Mouse (Mus musculus) splenic B cell, adult 2 months (primary cell): ENCODE measurements at regions not wholly inside any gene's neighbourhood (a gene's known extent, or its start where the extent isn't known, plus 50 kb on each side); places are given as distances from the start of the nearest gene placed in this dataset.

Experiments
- DNase-seq: peaks from one replicate; pipeline ENCODE4 v3.0.0-alpha.2; 2011; ENCODE audit warnings: low read depth, low spot score
- H3K27me3 ChIP-seq: 2 replicates; pipeline ENCODE4 v1.6.1; 2012; ENCODE audit warnings: mild to moderate bottlenecking, low read length, moderate library complexity, mixed read lengths; ENCODE audit not compliant: control insufficient read depth, poor library complexity, insufficient read depth, severe bottlenecking
- H3K36me3 ChIP-seq: 2 replicates; pipeline ENCODE4 v1.6.1; 2012; ENCODE audit warnings: mild to moderate bottlenecking, low read length, moderate library complexity, mixed read lengths; ENCODE audit not compliant: control insufficient read depth, poor library complexity, insufficient read depth, severe bottlenecking

DNA sequence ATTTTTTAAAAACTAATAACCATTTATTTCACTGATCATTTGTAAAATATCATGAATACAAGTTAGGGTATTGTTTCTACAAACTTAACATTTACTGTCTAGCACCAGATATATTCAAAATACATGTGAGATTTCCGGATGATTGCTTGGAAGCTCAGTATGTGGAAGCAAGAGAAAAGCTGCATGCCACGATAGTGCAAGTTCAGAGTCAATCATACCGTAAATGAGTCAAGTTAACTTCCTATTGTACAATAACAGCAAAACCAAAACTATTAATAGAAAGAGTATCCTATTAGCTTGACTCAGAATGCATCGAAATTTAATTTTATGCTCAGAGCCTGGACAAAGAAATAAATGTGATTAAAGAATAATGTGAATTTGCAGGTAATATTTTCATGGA is 1284.6 kb upstream of the Cited2 start:
- no peaks in the 10 kb centered on the region for H3K36me3 ChIP-seq
- H3K27me3 ChIP-seq: no peaks in the 10 kb centered on the region
- DNase-seq: no peak

DNA sequence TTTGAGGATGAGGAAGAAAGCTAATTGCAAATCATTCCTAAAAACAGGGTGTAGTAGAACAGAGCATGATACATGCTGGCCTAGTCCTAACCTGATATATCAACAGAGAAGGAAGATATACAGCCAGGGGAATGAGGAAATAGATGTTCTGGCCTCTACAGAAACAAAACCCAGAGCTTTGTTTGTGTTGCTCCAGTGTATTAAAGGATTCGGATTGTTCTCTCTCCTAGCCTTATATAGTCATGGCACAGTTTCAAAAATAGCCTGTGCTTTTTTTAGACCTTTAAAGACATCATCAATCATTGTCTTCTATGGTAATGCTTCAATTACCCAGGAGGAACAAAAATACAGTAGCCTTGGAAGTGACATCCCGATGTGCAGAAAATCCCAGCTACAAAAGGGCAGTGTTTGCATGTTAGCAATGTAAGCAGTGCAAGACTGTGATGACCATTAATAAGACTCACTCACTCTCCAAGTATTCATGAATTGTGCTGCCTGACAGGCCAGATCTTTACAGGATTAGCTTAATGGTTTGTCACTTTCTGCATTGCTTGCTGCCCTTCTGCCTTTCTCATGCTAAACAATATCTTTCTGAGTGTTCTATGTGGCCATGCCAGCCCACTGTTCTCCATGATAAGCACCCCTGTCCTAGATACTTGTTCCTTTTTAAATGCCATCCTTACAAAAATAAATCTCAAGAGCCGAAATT is 1281.9 kb upstream of the Cited2 start:
- H3K36me3 ChIP-seq: no peaks in the 10 kb centered on the region
- no peaks in the 10 kb centered on the region for H3K27me3 ChIP-seq
- DNase-seq: no peak

DNA sequence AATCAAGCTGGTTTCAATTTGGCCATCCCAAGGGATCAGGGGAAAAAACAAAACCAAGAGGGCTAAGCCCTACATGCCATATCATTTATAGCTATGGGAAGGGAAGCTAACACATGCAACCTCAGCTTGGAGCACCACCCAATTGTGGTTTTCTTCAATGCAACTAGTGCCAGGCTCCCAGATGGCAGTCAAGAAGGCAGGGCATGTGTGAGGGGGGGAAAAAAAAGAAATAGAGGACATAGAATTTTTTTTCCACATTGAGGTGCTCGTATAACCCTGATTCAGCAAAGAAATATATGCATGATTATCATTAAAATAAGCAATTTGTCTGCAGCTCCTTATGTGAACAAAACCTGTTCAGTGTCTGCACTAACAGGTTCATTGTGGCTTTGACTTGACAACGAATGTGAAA is 1281.4 kb upstream of the Cited2 start:
- Histone ChIP-seq H3K27me3 (no peaks in the 10 kb centered on the region), H3K36me3 (no peaks in the 10 kb centered on the region)
- no peak for DNase-seq

DNA sequence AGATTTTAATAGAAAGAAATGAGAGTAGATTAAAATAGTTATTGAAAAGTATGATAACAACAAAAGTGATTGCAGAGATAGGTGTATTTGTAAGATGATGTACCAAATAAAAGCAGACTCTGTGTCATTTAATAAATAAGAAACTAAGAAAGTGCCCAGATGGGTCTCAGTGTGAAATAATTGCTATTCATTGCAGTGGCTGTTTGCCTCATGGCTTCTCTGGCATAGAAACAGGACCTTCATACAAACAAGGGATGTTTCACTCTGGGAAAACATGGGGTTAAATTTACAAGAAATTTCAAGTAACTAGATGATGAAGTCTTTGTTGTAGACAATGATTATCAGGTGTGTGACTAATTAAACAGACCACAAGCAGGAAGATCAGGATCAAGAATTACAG is 1279.1 kb upstream of the Cited2 start:
- H3K27me3 ChIP-seq: no peaks in the 10 kb centered on the region
- H3K36me3 ChIP-seq: no peaks in the 10 kb centered on the region
- DNase-seq: no peak

DNA sequence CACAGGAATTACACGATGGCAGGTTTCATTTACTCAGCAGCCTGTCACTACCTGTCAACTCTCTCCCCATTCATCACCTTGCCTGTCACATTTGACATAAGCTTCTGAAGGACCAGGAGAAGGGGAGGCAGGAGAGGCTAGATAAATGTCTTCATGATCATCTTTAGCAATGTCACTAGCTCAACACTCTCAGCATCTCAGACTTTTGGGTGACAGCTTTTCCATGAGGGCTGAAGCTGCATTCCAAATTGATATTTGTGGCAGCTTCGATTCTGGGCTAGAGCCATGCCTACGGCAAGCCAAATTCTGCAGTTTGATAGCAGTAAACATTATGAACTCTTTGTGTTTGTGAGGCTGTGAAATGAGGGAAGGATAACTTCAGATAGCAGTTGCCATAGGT is 1255.1 kb upstream of the Cited2 start:
- Histone ChIP-seq H3K36me3 (no peaks in the 10 kb centered on the region), H3K27me3 (no peaks in the 10 kb centered on the region)
- no peak for DNase-seq

DNA sequence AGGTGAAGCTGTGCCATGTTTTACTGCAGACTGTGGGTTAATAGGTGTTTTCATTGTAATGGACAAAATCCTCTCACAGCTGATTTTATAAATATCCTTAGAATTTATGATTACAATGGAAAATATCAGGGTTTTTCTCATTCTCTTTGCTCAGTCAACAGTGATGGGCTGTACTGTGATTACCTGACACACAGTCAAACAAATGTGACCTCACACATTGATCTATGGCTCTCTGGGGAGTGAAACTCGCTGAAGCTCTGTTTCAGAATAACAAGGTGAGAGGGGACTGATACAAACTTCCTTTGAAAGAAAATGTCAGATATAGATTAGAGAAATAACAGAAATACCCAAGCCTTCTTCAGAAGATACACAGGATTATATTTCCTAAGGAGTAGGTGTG is 1253.3 kb upstream of the Cited2 start:
- DNase-seq: no peak
- H3K27me3 ChIP-seq: no peaks in the 10 kb centered on the region

DNA sequence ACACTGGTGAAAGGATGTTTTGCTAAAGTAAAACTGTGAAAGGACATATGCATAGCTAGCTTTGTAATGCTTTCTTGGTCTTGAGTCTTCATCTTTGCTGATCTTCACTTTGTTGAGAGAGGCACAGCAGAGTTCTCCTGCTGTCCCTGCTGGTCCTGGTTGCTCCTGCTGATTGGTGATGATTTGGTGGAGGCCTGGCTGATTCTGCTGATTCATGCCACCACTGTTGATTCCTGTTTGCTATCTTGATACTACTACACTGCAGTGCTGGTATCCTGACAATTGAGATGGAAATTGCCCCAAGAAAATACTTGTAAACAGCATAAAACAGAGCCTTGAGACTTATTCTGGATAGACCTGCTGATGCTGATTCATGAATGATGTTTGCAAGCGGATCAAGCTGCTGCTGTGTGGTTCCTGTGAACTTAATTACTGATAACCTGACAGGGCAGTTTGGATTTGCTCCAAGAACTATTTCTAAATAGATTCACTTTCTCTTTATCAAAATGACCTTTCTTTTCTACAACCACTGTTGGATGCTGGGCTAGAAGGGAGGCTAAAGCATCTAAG is 1249.0 kb upstream of the Cited2 start:
- no peaks in the 10 kb centered on the region for H3K36me3 ChIP-seq

More for the DNA sequence above, 1253.3 kb upstream of the Cited2 start:
- no peaks in the 10 kb centered on the region for H3K36me3 ChIP-seq

DNA sequence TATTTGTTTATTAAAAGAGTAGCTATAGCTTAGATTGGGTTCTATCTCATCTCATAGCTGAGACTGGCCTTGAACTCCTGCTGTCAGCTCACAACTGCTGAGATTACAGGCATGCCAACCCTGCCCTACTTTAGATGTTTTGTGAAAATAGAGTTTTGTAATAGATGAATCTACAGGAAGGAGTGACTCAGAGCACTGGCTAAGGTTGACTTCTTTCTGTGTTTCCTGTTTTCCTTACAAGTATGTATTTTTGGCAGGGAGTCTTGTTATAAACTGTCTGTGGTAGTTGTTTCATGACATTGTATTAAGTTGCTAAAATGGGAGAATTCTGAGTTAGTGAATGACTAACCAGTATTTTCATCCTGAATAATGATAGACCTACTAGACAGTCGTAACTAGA is 1224.4 kb upstream of the Cited2 start:
- Histone ChIP-seq H3K36me3 (no peaks in the 10 kb centered on the region), H3K27me3 (no peaks in the 10 kb centered on the region)
- DNase-seq: no peak

More for the DNA sequence above, 1249.0 kb upstream of the Cited2 start:
- DNase-seq: no peak
- no peaks in the 10 kb centered on the region for H3K27me3 ChIP-seq

DNA sequence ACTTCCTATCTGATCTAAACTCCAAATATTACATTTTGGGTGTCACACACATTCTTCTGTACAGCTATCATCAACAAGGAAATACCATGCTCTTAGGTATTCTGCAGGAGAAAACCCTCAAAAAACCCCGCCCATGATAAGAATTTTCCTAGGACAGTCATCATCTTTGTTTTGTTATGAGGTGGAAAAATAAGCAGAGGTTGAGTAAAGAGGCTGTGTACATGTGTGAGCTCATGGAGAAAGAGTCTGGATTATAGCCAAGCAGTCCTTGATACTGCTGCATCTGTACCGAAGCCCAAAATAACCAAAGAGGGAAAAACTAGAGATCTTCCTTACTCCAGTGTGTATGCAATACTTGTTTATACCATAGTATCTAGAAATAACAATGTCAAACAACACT is 1215.3 kb upstream of the Cited2 start:
- no peak for DNase-seq
- no peaks in the 10 kb centered on the region for H3K36me3 ChIP-seq
- H3K27me3 ChIP-seq: no peaks in the 10 kb centered on the region

DNA sequence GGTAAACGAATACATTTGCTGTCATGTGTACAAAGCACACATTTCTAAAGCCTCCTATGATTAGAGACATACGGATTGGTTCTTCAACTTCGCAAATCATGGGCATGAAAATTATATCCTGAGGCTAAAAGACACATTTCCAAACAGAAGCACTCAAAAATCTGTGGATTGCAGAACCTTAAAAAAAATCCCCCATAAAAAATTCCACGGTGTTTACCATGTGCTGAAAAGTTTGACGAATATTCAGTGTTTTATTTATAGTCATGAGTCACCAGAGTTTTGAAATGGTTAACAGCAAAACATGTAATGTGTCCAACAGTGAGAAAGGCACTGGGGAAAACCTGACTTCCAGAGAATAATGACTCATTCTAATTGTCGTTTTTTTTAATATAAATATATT is 1214.9 kb upstream of the Cited2 start:
- DNase-seq: no peak
- Histone ChIP-seq H3K36me3 (no peaks in the 10 kb centered on the region), H3K27me3 (no peaks in the 10 kb centered on the region)

DNA sequence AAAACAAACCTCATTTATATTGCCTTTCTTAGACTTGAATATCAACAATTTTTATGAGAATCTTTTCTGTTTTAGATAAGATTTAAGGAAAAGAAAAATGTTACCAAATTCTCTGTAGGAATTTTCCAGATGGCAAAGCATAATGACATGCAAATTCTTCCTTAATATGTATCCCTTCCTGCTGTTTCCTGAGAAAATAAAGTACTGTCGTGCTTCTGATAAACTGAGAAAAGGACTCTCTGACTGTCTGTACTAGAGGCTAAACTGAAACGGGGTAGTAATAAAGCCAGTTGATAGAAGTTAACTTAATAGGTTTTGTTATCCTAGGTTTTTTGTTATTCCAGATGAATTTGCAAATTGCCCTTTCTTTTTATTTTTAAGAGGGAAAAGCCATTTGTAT is 1208.4 kb upstream of the Cited2 start:
- Histone ChIP-seq H3K36me3 (no peaks in the 10 kb centered on the region), H3K27me3 (no peaks in the 10 kb centered on the region)
- no peak for DNase-seq

DNA sequence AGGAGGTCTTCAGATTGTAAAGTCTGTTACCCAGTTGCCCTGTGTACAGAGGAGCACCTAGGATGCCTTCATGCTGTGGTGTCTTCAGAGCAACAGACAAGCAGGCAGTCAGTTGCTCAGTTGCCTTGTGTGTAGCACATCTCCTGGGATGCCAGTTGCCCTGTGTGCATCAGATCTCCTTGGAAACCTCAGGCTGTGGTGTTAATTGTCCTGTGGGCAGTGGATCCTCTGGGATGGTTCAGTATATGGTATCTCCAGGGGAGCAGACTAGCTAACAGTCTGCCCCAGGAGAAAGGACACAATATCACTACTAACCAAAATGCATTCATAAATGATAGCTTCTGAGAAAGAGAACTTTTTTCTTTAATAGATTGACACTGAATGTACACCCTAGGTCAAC is 1201.1 kb upstream of the Cited2 start:
- no peak for DNase-seq
- Histone ChIP-seq H3K36me3 (no peaks in the 10 kb centered on the region), H3K27me3 (no peaks in the 10 kb centered on the region)

DNA sequence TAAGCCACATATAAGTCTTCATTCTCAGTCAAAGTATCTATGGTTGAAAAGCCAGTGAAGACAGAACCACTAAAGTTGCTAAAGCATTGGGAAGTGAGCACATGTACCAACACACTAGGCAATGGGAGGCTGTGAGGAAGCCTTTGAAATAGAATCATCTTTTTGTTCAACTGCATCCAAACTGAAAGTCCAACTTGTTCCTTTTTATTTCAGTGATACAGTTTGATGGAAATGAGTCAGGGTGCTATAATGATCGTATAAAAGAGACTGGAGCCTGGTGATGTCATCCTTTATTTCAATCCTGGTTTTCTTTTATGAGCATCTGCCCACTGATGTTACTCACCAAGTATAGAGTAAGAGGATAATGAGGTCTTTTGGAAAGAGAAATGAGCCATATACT is 1198.9 kb upstream of the Cited2 start:
- H3K27me3 ChIP-seq: no peaks in the 10 kb centered on the region
- no peak for DNase-seq

DNA sequence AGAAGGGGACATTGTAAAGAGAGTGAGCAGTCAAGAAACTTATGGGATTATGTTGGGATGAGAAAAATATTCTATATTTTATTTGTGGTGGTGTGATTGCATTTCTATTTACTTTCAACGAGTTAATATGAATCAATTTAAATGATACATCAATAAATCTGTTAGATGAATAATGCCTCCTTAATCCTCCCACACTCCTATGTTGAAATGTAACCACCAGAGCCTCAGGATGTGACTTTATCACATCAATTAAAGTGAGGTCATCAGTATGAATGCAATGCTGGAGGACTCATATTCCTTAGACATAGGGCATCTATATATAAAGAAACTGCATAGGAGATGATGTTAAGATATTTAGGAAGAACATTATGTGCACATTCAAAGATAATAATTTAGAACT is 1195.3 kb upstream of the Cited2 start:
- H3K27me3 ChIP-seq: no peaks in the 10 kb centered on the region
- H3K36me3 ChIP-seq: no peaks in the 10 kb centered on the region
- no peak for DNase-seq

More for the DNA sequence above, 1198.9 kb upstream of the Cited2 start:
- no peaks in the 10 kb centered on the region for H3K36me3 ChIP-seq

DNA sequence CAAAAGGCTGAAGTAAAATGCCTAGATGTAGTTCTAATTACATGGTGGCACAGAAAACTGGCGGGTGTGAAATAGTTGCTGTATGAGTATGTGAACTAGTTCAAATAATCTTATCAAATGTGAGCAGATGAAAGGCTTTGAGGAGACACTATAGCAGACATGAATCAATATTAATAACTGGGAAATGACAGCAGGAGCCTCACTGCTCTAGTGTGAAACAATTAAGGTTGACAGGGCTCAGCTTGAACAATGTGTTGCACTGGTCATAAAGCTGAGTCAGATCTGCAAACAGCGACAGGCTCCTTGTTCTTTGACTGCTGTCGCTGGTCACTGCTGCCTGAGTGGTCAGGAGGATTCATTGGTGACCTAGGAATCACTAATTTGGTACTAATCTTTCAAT is 1185.4 kb upstream of the Cited2 start:
- Histone ChIP-seq H3K36me3 (no peaks in the 10 kb centered on the region), H3K27me3 (no peaks in the 10 kb centered on the region)
- no peak for DNase-seq

DNA sequence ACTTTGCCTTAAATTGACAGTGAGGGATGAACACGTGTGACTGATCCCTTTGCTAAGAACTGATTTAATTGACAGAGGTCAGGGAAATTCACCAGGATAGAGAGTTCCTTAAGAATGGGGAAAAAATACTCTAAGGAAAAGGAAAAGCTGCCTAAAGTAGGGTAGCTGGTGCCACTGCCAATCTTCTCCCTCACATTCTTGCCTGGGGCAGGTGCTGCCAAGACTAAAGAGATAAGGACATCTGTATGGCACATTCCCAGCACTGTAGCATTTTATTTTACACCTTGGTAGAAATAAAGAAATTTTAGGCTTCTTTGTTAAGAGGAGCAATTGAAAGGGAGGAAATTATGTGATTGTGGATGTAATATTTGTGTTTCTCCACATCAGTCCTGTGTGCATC is 1184.6 kb upstream of the Cited2 start:
- Histone ChIP-seq H3K27me3 (no peaks in the 10 kb centered on the region), H3K36me3 (no peaks in the 10 kb centered on the region)
- DNase-seq: no peak
